Mouse (Mus musculus): ENCODE measurements around the gene Gm10277. TPM values are rescaled to one million over a fixed set of nuclear protein-coding genes. Genes with fewer than 3 reads are reported as not detected.
A peak's percentile ranks its signal among the peaks of the same experiment; 100 is the strongest.

Gm10277 gene
- total RNA-seq, 2 experiments from 2014 or later: not detected

DNA sequence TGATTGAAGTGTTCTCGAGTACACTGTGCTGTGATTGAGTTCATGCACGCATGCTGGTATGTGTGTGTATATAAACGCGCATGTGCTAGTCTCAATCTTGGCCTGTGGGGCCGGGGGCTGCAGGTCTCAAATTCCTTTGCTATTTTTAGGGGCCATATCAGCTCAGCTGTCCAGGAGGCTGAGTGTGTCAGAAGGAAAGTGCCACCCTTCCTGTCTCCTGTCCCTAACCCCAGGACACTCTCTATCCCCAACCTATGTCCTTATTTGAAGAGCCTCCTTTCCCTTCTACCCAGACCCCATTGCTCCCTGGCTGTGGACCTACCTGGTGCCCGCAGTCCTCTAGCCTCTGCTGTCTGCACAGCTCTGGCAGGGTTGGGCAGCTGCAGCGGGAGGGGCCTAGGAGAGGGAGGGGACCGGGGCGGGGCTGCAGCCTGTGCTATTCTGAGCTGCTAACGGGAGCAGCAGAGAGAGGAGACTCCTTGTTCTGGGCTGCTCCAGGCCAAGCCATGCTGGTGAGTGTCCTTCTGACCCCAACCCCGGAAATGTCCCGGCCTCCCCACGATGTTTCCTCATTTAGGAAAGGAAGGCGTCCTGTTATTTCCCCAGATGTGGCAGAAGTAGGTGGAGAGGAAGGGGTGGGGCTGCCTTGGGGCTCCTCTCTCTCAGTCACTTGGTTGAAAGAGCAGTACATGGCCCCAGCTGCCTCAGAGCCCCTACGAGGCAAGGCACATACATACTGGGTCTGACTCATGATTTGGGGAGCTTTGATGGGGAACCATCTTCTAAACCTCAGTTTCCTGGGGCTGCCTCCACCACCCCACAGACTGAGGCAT, 13.5 kb upstream of the Gm10277 start:
- peak; percentile 57 to 69 for DNase-seq (ENCODE audit: low spot score in 2 of 2)

DNA sequence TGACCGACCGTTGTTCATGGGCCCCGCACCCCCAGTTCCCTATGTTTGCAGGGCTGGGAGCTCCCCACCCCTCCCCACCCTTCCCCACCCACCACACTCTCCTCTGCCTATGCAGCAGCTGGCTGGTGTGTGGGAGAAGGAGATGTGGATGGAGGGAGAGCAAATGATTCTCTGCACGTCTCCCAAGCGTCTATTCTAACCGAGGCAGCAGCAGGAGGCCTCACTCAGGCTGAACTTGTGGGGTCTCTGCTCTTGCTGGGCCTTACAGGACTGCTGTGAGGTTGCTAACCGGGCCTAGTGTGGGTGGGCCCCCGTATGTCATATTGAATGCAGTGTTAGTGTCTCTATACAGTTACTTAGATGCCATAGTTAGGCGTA, 12.9 kb upstream of the Gm10277 start:
- DNase-seq (ENCODE audit: low spot score in 2 of 2): no peak

DNA sequence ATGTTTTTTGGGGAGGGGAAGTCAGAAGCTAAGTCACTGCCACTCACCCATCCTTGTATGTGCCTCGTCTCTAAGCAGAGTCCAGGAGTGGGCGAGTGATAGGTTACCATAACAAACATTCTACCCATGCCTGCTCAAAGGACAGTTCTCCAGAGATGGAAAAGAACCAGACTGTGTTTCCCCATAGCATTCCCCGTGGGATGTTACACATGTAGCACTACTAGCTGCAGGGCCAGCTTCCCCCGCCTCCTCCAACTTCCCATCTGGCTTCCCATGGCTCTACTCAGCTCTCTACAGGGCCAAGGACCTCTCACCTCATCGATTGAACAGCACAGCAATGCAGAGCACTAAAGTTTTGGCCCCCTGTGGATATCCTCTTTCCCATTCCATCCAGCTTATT, 7.7 kb upstream of the Gm10277 start:
- DNase-seq (ENCODE audit: low spot score in 2 of 2): no peak

DNA sequence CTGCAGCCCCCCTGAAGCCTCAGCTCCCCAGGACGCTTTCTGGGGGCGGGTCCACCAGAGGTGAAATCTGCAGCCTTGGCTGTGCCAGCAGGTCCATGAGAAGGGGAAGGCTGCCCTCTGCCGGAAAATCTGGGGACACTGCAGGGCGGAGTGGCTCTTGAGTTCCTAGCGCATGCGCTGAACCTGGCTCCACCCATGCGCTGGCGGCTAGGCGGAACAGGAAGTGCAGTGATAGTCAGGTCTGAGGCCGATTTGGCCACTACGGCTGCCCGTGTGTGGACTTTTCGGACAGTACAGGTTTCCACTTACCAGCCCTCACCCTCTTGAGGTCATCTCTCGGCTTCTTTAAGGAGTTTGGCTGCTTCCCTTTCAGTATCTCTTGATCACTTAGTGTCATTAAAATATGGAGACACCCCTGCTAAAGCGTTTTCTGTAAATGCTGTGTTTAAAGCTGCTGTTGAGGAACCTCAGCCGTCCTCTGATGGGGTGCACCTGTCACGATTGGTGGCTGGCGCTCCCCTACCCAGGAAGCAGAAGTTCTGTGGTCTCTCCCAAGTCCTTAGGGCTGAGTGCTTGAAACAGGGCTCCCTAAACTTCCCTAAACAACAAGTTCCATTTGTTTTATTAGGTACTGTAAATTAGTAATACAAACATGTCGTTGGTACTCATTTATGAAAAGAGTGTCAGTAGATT, 5.8 kb upstream of the Gm10277 start:
- DNase-seq (ENCODE audit: low spot score in 2 of 2): peak; percentile 98

DNA sequence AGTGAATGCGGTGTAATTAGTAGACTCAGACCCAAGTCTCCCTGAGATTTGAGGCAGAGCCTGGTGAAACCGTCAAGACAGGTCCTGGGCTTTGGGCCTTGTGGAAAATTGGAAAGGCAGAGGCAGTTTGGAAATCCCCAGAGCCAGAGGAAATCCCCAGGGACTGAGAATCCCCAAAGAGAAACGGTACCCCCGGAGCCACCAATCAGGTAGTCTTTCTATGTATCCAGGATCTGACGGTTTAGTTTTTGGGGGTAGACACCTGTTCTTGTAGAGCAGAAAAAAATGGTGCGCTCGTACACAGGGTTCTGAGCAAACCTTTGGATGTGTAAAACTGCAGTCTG, 5.0 kb upstream of the Gm10277 start:
- no peak for DNase-seq (ENCODE audit: low spot score in 2 of 2)

DNA sequence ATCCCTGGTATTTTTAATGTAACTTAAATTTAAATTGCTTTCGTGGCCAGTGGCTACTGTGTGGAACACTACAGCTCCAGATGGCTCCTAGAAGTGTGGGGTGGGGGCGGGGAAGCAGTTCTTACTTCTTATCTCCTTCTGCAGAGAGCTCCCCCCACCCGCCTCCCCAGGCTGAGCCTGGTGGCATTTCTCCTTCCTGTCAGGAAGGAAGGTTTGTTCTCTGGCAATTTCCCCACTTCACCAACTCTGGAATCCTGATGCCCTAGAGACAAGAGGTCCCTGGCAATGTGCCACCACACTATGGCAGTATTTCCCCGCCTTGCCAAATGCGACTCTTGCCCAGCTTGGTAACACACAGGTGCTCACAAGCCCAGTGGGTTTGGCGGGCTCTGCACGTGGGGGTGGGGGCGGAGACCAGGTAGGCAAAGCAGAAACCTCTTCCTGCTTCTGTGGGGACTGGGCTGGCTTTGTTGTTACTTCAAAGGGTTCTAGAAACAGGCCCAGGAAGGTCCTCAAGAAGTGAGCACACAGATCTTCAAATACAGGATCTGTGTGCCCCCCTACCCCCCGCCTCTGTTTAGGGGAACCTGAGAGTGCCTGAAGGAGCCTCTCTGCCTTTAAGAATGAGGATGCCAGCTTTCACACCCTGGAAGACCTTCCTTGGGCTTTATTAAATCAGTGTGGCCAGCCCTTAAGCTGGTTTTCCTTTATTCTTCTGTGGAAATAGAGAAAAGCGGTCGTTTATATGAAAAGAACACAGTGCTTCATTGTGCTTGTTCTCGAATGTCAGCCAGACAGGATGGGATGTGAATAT, 4.4 kb upstream of the Gm10277 start:
- peak in 1 of 2 experiments; percentile 59 for DNase-seq (ENCODE audit: low spot score in 2 of 2)

DNA sequence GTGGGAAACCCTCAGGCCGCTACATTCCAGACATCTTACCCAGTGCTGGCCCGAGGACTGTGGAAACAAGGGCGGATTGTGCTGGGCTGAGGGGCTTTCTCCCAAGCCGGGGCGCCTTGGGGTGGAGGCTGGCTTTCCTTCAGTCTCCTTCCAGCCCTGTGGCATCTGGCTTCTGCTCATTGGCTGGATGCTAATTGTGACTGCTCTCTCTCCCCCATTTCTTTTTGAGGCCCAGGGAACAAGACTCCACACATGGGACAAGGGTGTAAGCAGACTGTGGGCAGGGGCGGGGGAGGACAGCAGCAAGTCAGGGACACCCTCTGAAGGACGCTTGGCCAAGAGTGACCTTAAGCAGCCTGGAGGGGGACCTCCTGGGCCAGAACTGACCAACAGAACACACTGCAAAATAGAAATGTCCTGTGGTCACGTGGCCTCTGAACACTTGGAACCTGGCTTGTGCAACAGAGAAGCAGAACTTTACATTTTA, 3.7 kb upstream of the Gm10277 start:
- no peak for DNase-seq (ENCODE audit: low spot score in 2 of 2)

DNA sequence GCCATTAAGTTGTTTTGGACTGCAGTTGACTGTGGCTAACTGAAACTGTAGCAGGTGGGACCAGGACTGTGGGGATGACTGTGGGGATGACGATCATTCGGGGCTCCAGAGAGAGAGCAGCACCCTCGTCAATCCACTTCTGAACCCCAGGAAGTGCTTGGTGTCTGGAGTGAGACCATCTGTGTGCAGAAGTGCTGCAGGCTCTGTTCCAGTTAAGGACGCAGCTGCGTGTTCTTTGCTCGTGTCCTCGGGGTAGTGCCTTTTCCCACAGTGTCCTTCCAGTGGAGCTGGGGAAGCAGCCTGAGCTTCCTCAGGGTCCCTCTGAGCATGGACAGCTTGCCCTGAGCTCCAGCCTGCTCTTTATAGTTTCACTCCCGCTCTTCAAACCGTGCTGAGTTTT, 2.7 kb upstream of the Gm10277 start:
- no peak for DNase-seq (ENCODE audit: low spot score in 2 of 2)

DNA sequence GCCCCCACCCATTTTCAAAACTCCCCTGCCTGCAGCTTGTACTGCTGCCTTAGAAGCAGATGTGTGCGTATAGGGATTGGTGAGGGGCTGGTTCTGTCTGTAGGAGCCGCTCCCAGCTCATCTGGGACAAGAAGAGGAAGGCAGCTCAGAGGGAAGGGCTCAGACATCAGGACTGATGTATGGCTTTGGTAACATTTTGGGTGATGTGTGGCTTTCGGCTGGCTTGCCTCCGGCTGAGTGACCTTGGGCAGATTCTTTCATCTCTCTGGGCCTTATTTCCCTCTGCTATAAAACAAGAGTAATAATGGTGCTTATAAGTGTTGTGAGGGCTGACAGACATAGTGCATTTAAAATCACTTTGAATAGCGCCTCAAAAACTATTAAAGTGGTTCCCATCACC, 2.0 kb upstream of the Gm10277 start:
- DNase-seq (ENCODE audit: low spot score in 2 of 2): no peak

DNA sequence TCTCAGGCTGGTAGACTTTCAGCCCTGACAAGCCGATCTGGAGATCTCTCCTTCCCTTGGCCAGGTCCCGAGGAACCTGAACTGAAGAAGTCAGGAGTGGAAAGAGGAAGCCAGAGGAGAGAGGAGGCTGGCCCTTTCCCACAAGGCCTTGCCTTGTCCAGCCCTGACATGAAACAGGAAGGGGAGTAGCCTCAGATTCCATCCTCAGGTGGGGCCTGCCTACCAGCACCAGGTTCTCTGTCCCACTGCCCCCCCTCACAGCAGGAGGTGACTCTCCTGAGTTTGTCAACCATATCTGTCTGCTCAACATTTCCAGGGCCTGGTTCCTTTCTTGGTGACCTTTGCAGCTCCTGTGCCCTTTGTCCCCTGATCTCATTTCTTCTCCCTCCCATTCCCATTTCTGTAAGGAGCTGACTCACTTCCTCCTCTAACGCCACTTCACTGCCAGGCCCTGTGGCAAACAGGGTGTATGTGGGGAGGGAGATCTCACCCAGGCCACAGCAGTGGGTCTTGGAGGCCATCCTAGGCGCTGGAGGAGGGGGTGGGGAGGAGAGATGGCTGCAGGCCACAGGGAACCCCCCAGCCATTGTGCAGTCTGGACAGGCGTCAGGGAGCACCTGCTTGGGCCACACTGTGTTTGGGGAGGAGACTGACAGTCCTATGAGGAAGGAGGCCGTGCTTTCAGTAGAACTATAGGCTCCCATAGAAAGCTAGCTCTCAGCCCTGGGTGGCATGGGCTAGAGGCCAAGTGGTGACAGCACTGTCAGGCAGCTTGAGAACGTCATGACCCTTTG, 1.6 kb downstream of the Gm10277 start:
- peak in 1 of 2 experiments; percentile 56 for DNase-seq (ENCODE audit: low spot score in 2 of 2)

DNA sequence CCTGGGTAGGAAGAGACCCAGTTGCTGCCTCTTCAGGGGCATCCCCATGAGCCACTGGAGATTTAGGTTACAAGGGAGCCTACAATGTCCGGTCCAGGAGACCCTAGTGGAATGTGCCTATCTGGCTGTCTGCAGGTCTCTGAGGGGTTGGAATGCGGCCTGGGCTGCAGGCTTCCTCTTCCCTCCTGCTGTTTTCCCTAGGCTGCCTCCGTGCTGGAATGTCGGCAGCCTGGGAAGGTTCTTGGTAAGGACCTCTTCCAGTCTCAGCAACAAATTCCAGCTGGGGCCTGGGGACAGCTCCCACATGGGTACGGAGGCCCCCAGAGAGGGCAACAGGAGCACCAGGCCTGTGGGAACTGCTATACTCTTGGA, 2.2 kb downstream of the Gm10277 start:
- no peak for DNase-seq (ENCODE audit: low spot score in 2 of 2)

DNA sequence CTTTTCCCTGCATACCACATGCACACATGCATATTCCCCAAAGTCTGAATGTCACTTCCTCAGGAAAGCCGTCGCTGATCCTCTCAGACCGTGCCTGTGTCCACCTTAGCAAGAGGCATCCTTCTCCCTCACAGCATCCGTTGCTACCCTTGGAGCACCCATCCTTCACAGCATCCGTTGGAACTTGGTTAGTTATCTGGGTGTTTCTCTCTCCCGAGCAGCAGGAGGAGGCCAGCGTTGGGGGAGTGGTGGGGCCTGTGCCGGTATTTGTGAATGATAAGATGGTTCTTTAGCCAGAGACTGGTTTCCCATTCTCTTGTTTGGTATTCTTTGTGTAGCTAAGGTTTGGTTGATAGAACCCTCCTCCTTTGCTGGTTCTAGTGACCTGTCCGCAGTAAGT, 2.7 kb downstream of the Gm10277 start:
- DNase-seq (ENCODE audit: low spot score in 2 of 2): no peak

DNA sequence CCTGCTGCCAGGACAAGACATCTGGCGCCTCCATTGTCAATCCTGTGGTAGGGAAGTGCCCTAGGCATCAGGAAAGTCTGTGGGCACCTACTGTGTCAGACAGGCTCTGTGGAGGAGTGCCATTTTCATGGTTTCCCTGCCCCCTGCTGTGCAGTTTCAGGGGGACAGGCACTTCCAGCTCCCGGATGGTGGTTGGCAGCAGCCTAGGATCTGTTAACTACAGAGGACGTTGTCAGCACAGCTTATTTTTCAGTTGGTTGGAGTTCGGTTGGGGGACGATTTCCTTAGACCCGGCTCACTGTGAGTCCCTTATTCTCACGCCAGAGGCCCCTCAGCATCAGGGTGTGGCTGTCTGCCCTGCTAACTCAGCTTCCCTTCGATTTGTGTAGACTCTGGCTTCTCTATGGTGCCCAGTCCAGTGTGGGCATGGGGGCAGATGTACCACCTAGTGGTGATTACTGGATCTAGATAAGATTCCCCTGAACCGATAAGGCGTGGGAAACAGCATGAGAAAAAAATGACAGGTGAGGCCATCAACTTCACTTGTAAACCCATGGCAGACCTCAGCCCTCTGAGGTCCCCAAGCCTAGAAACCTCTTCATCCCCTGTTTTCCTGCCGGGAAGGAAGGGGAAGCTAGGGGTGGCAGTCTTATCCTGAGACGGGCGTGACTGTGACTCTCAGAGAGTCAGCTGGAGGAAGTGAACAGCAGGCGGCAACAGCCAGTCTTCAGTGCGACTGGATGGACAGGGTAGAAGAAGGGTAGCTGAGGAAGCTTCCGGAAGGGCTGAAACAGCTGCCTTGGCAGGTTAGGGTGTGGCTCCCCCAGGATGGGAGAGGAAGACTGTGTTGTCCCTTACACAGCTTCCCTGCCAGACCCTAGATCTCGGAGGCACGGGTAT, 3.5 kb downstream of the Gm10277 start:
- no peak for DNase-seq (ENCODE audit: low spot score in 2 of 2)

DNA sequence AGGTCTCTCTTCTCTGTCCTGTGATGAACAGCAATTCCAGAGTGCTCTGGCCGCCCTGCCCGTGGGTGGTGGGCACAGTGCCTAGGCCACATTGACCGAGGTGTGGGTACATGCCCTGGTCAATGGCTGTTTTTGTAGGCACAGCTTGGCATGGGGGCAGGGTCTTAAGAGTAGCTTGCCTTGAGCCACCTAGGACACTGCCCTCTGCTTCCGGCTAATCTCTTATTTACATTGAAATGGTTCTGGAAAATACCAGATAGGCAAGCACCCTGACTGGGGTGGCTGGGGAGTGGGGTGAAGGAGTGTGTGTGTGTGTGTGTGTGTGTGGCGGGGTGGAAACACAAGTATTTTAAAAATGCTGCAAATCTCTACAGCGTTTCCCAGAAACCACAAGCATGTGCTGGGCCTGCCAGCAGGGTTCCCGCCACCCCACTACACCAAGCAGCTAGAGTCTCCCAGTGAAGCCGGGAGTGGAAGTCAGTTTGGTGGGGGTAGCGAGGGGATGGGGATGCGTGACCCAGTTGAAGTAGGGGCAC, 4.3 kb downstream of the Gm10277 start:
- DNase-seq (ENCODE audit: low spot score in 2 of 2): no peak

DNA sequence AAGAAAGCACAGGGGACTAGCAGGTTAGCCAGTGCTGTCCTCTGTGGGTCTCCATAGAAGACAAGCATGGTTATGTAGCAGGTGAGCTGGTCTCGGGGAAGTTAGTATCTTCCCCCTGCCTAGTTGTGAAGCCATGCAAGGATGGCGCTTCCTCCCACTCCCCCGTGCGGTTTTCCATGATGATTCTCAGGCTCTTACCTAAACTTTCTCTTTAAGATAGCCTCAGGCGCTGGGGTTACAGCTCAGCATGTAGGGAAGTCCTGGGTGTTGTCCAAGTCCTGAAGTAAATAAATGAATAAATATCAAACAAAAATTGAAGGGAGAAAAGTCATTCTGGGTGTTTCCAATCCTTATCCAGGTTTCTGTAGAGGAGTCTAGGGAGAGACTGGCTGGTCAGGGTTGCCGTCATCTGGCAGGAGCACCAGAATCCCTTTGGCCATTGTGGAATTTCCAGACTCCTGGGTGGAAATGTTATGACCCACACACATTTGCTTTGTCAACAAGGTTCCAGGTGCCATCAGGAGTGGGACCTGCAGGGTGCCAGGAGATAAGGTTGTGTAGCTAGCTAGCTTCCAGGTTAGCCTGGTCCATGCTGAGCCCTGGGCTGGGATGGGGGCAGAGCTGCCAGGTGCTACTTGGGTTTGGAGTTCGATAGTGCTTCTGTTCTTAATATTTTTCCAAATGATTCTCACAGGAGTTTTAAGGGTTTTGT, 5.3 kb downstream of the Gm10277 start:
- no peak for DNase-seq (ENCODE audit: low spot score in 2 of 2)

DNA sequence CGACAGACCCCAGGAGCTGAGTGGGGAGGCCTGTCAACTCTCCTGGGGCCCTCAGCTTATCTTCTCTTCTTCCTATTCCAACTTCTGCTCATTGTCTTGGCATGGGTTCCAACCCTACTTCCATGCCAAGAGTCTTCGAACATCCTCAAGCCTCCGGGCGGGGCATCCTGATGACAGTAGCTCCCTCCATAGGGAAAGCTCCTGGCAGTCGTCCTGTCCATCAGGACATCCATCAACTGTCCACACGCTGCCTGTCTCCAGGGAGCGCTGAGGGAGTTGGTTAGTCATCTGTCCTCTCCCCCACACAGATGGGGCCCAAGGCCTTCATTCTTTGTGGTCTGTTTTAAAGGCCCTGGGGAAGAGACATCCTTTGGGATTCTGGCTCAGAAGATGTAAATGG, 6.5 kb downstream of the Gm10277 start:
- no peak for DNase-seq (ENCODE audit: low spot score in 2 of 2)

DNA sequence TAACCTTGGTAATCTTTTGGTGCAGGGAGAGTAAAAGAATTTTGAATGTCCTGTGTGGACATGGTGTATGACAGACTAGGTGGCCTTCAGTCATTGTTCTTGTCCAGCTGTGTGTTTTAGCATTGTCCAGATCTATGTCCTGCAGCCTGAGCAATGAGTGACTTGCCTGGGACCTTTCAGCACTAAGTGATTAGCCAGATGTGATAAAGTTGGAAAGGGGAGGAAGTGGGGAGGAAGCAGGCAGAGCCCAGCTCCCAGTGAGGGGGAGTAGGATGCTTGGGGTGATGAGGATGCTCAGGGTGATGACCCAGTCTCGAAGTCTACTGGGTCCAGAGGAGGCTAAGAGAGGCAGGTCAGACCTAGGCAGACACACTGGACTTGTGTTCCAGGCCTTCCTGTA, 8.3 kb downstream of the Gm10277 start:
- DNase-seq (ENCODE audit: low spot score in 2 of 2): no peak

DNA sequence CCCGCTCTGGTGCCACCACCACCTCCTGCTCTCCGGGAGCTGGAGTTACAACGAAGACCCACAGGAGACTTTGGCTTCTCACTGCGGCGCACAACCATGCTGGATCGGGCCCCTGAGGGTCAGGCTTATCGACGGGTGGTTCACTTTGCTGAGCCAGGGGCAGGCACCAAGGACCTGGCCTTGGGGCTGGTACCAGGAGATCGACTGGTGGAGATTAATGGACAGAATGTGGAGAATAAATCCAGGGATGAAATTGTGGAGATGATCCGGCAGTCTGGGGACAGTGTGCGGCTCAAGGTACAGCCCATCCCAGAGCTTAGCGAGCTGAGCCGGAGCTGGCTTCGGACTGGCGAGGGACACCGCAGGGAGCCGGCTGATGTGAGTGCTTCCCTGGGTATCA, 9.6 kb downstream of the Gm10277 start:
- DNase-seq (ENCODE audit: low spot score in 2 of 2): no peak

DNA sequence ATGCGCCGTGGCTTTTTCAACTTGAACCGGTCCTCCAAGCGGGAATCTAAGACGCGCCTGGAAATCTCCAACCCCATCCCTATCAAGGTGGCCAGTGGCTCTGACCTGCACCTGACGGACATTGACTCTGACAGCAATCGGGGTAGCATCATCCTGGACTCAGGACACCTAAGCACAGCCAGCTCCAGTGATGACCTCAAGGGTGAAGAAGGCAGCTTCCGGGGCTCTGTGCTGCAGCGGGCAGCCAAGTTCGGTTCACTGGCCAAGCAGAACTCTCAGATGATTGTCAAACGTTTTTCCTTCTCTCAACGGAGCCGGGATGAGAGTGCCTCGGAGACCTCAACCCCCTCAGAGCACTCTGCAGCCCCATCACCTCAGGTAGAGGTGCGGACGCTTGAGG, 10.1 kb downstream of the Gm10277 start:
- no peak for DNase-seq (ENCODE audit: low spot score in 2 of 2)

Data from adrenal gland, adult 18-20 months (tissue).